Mouse (Mus musculus) kidney, embryonic 16.5 days (tissue): ENCODE data around the gene Grik4. TPM values are rescaled to one million over a fixed set of nuclear protein-coding genes. Genes with fewer than 3 reads are reported as not detected.

ENCODE experiments used
- ATAC-seq: fragments of 200-750 bp; cut with Nextera tagmentation; 2 replicates; pipeline ENCODE4 v1.8.0; 2017; ENCODE audit warnings: moderate TSS enrichment; ENCODE audit not compliant: low FRiP score, low TSS enrichment
- H3K27ac ChIP-seq: fragments of 300-500 bp; sonication (generic); 2 replicates; pipeline ENCODE4 v1.5.1; 2014; ENCODE audit warnings: low read length
- H3K27me3 ChIP-seq: fragments of 300-500 bp; sonication (generic); 2 replicates; pipeline ENCODE4 v1.6.1; 2014; ENCODE audit warnings: low read length, control low read depth, mixed read lengths; ENCODE audit not compliant: insufficient read depth
- H3K36me3 ChIP-seq: fragments of 300-500 bp; sonication (generic); 2 replicates; pipeline ENCODE4 v1.6.1; 2014; ENCODE audit warnings: low read length, control low read depth, mixed read lengths; ENCODE audit not compliant: insufficient read depth
- H3K4me1 ChIP-seq: fragments of 300-500 bp; sonication (generic); 2 replicates; pipeline ENCODE4 v1.6.1; 2014; ENCODE audit warnings: low read length, control low read depth, mixed read lengths; ENCODE audit not compliant: insufficient read depth
- H3K4me2 ChIP-seq: fragments of 300-500 bp; sonication (generic); replicated peaks from 2 replicates; pipeline ENCODE4 v1.6.1; 2014; ENCODE audit warnings: low read depth, low read length
- H3K4me3 ChIP-seq: fragments of 300-500 bp; sonication (generic); 2 replicates; pipeline ENCODE4 v1.5.1; 2014; ENCODE audit warnings: mild to moderate bottlenecking, low read length
- H3K9ac ChIP-seq: fragments of 300-500 bp; sonication (generic); replicated peaks from 2 replicates; pipeline ENCODE4 v1.6.1; 2014; ENCODE audit warnings: low read length
- H3K9me3 ChIP-seq: fragments of 300-500 bp; sonication (generic); 2 replicates; pipeline ENCODE4 v1.6.1; 2016; ENCODE audit warnings: low read length, control low read depth
- WGBS: fragments of 180-500 bp; shearing (Covaris S2); extraction: QIAGEN DNeasy Blood & Tissue Kit; methylation state at CpG from one replicate; pipeline ENCODE4 v1.1.7; 2014; 5-methylcytosine and 5-hydroxymethylcytosine counted together
- polyA plus RNA-seq: library from polyadenylated mRNA; unstranded; fragments of >200 nt; fragmentation: Nextera tagmentation; extraction: Ambion mirVana; gene quantifications from 2 replicates; pipeline ENCODE4 v1.2.1, GENCODE M21; 2015

Gene Grik4
- polyA plus RNA-seq, 1 experiment from 2014 or later: 3.3 TPM

DNA sequence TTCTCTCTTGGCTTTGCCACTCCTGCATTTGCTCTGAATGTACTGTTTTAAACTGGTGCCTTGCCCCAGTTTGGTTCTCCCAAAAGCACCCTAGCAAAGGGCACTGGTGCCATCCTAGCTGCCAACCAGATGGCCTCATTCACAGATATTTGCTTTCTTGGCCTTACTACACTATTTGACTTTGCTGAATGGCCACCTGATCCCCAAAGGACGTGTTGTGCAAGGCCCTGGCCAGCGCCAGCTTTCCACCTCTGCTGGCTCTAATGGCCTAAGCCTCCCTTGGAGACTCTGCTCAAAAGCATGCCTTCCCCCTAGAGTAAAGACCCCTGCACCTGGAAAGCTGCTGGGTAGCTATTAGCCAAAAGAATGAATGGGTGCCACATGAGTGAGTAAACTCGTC lies 194.1 kb downstream of the Grik4 start:
- ATAC-seq: no peak
- Histone ChIP-seq H3K4me3 (no peak overlapping the region), H3K27me3 (no peaks in the 10 kb centered on the region), H3K4me1 (peaks cover 7% of the 10 kb centered on the region; the same call in 1 of the 2 replicates), H3K9me3 (no peaks in the 10 kb centered on the region), H3K9ac (no peak overlapping the region), H3K4me2 (no peak overlapping the region), H3K36me3 (no peaks in the 10 kb centered on the region), H3K27ac (no peak overlapping the region)
- WGBS: 79% methylated on average over 3 of the region's 3 CpGs

DNA sequence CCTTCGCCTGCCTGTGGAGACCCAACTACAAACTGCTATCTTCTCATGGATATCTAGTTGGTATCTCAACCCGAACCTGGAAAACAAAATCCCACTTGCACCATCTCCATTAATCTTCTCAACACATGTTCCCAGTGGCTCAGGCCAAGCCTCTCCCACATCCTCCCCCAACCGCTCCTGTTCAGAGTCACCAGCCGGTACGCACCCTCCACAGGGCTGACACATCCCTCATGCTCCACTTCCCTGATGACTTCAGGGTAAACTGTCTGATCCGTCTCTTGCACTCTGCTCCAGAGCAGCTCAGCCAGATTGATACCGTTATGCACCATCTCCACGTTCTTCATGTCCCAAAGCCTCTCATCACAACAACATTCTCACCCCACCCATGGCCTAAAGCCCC lies 198.3 kb downstream of the Grik4 start:
- H3K9me3 ChIP-seq: no peaks in the 10 kb centered on the region
- H3K4me2 ChIP-seq: no peak overlapping the region
- WGBS: 29% methylated on average over 8 of the region's 8 CpGs
- 0 out of 2 replicates have a peak, but pooled peaks cover 5% of the 10 kb centered on the region for H3K4me1 ChIP-seq
- peak; percentile 65; the same call in 1 of the 2 replicates for ATAC-seq
- H3K27ac ChIP-seq: no peak overlapping the region
- H3K36me3 ChIP-seq: no peaks in the 10 kb centered on the region
- no peak overlapping the region for H3K9ac ChIP-seq
- no peaks in the 10 kb centered on the region for H3K27me3 ChIP-seq
- H3K4me3 ChIP-seq: no peak overlapping the region

DNA sequence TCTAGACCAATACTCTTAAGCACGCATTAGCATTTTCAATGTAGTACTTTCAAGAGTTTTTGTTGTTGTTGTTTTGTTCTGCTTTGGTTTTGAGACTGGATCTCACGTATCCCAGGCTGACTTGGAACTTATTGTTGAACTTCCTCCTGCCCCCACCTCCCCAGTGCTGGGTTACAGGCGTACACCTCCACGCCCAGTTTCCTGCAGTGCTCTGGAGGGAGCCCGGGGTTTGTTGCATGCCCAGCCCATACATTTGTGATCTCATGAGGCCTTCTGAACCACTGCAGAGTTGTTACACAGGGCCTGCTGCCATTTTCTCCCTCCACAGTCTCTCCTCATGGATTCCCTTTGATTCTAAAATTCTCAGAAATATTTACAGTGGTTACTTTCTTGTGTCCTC lies 201.9 kb downstream of the Grik4 start:
- Histone ChIP-seq H3K36me3 (no peaks in the 10 kb centered on the region), H3K4me1 (0 out of 2 replicates have a peak, but pooled peaks cover 5% of the 10 kb centered on the region), H3K9ac (no peak overlapping the region), H3K27me3 (no peaks in the 10 kb centered on the region), H3K4me2 (no peak overlapping the region), H3K27ac (no peak overlapping the region), H3K9me3 (no peaks in the 10 kb centered on the region), H3K4me3 (no peak overlapping the region)
- 51% methylated on average over 5 of the region's 5 CpGs for WGBS
- no peak for ATAC-seq

DNA sequence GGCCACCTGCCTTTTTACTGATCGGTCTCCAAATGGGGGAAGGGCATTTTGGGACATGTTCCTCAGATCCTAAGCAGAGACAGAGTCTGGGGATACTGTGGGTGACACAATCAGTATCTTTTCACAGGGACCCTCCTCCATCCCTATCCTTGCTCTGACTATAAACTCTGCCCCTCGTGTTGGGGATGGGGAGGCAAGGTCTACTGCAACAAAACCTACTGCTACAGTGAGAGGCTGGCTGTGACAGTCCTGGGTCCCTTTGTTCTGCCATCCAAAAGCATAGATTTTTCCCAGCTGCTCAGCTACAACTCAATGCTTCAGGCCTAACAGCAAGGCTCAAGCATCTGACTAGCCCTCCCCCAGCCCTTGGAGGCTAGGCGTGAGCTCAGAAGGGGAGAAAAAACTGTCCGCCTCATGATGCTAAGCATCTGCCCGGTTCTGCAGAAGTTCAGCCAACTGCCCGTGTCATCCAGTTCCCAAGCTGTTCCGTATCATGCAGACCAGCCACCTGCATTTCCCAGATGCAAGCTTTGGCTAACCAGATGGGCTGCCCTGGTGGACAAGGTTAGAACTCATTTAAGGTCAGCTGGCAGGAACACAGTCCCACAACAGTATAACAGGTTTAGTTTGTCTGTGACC lies 207.5 kb downstream of the Grik4 start:
- H3K4me2 ChIP-seq: no peak overlapping the region
- 35% methylated on average over 7 of the region's 7 CpGs for WGBS

DNA sequence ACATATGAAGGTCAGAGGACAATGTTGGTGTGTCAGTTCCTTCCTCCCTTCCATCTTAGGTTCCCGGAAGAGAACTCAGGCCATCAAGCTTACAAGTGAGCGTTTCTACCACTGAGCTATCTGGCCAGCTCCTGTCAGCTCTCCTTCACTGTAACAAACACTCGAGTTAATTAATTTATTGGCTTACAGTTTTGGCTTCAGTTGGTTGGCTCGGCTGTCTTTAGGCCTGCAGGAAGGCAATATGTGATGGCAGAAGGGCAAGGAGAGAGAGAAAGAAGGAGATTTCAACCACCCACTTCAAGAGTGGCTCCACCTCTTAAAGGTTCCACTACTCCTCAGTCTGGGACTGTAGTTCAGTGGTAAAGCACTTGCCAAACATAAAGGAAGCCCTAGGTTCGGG lies 209.2 kb downstream of the Grik4 start:
- H3K9me3 ChIP-seq: no peaks in the 10 kb centered on the region
- H3K36me3 ChIP-seq: no peaks in the 10 kb centered on the region
- no peak overlapping the region for H3K4me2 ChIP-seq
- 62% methylated on average over 5 of the region's 5 CpGs for WGBS
- no peak overlapping the region for H3K27ac ChIP-seq
- no peaks in the 10 kb centered on the region for H3K27me3 ChIP-seq
- peaks cover 32% of the 10 kb centered on the region for H3K4me1 ChIP-seq
- no peak for ATAC-seq
- no peak overlapping the region for H3K9ac ChIP-seq
- no peak overlapping the region for H3K4me3 ChIP-seq

More for the DNA sequence above, 207.5 kb downstream of the Grik4 start:
- Histone ChIP-seq H3K27ac (peak overlapping the region; percentile 1; the same call in 1 of the 2 replicates), H3K4me1 (peaks cover 16% of the 10 kb centered on the region), H3K9me3 (no peaks in the 10 kb centered on the region), H3K27me3 (no peaks in the 10 kb centered on the region), H3K36me3 (no peaks in the 10 kb centered on the region), H3K4me3 (no peak overlapping the region), H3K9ac (no peak overlapping the region)
- peak; percentile 68 for ATAC-seq

DNA sequence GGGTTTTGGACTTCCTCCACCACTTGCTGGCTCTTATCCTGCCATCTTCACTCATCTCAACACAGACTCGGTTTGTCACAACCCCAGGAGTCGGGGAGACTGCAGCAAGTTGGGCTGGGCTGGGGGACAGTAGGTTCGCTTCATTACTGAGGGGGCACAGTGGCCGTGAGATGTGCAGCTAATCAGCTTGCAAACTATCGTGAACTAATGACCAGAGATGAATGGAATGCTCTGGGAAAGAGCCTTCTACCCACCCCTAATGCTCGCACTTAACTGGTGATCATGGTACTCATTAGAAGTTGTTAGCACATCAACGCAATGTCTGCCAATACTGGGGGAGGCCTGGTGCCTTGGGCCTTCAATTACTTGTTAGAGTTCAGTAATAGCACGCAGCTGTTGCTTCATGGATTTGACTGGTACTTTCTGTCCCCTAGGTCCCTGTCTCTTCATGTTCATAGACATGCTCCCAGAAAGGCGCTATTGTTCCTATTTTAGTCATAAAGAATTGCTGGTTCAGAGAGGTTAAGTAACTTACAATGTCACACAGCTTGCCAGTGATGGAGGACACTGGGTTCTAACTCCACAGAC lies 211.5 kb downstream of the Grik4 start:
- peaks cover 41% of the 10 kb centered on the region for H3K4me1 ChIP-seq
- WGBS: 77% methylated on average over 9 of the region's 9 CpGs

DNA sequence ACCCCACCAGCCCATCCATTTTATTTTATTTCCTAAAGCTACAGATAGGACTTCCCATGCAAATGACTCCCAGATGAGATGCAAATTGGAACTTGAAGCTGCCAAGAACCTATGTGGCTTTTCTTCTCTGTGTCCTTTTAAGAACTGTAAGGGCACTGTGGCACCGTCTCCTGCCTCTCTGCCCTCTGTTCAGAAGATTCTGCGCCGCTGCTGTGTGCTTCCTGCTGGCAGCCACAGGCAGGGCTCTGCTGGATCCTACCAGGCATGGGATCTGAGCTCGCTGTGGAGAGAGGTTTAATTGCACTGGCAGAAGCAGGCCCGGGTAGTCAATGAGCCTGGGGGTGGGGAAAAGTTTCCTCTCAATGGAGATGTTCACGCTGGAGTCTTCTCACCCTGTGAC lies 215.8 kb downstream of the Grik4 start:
- no peak for ATAC-seq
- H3K27ac ChIP-seq: no peak overlapping the region; the same call in 1 of the 2 replicates
- H3K36me3 ChIP-seq: no peaks in the 10 kb centered on the region
- WGBS: 44% methylated on average over 6 of the region's 6 CpGs
- no peak overlapping the region for H3K4me2 ChIP-seq
- no peak overlapping the region for H3K9ac ChIP-seq
- H3K4me3 ChIP-seq: no peak overlapping the region
- H3K9me3 ChIP-seq: no peaks in the 10 kb centered on the region
- H3K27me3 ChIP-seq: no peaks in the 10 kb centered on the region
- H3K4me1 ChIP-seq: peaks cover 49% of the 10 kb centered on the region

More for the DNA sequence above, 211.5 kb downstream of the Grik4 start:
- Histone ChIP-seq H3K9me3 (no peaks in the 10 kb centered on the region), H3K36me3 (no peaks in the 10 kb centered on the region), H3K4me2 (no peak overlapping the region), H3K27ac (no peak overlapping the region), H3K9ac (no peak overlapping the region), H3K27me3 (no peaks in the 10 kb centered on the region), H3K4me3 (no peak overlapping the region)
- no peak for ATAC-seq

DNA sequence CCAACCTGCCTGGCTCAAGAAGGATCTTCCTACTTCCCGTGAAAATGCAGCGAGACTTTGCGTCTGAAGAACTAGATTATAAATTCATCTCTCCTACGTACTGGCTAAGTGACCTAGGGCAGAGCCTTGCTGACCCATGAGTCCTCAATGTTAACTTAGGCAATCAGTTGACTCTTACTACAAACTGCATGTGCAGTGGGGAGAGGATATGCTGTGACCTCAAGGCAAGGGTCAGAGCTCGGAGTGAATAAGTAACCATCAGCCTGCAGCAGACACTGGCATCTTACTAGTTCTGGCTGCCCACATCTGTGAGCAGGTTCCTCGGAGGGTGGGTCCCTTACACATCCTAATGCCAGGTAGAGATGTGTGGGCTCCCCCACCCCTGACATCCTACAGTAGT lies 216.6 kb downstream of the Grik4 start:
- peaks cover 57% of the 10 kb centered on the region for H3K4me1 ChIP-seq
- no peaks in the 10 kb centered on the region for H3K9me3 ChIP-seq
- H3K9ac ChIP-seq: no peak overlapping the region
- no peak overlapping the region for H3K4me3 ChIP-seq
- peak overlapping the region; percentile 39; the same call in 1 of the 2 replicates for H3K27ac ChIP-seq
- H3K4me2 ChIP-seq: no peak overlapping the region
- H3K27me3 ChIP-seq: no peaks in the 10 kb centered on the region
- ATAC-seq: no peak
- WGBS: 55% methylated on average over 6 of the region's 6 CpGs
- H3K36me3 ChIP-seq: no peaks in the 10 kb centered on the region

DNA sequence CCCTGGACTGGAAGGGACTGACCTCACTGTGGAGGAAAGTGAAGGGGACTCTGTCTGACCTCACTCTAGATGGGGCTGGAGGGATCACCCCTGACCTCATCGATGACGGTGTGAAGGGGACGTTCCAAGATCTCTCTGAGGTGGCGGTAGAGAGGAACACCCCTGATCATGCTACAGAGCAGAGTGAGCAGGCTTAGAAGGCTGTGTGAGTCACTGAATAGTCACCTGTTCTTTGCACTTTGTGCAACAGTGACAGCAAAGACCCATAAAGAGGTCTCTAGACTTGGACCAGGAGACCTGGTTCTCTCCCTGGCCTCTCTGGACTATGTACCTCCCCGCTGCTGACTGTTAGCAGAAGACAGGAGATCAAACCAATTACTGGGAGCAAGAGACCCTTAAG lies 217.1 kb downstream of the Grik4 start:
- no peaks in the 10 kb centered on the region for H3K27me3 ChIP-seq
- no peak overlapping the region for H3K4me2 ChIP-seq
- H3K36me3 ChIP-seq: no peaks in the 10 kb centered on the region
- H3K9ac ChIP-seq: no peak overlapping the region
- ATAC-seq: no peak
- H3K9me3 ChIP-seq: no peaks in the 10 kb centered on the region
- peaks cover 60% of the 10 kb centered on the region for H3K4me1 ChIP-seq
- H3K4me3 ChIP-seq: no peak overlapping the region
- WGBS: 65% methylated on average over 5 of the region's 5 CpGs
- peak overlapping the region; percentile 39; the same call in 1 of the 2 replicates for H3K27ac ChIP-seq

DNA sequence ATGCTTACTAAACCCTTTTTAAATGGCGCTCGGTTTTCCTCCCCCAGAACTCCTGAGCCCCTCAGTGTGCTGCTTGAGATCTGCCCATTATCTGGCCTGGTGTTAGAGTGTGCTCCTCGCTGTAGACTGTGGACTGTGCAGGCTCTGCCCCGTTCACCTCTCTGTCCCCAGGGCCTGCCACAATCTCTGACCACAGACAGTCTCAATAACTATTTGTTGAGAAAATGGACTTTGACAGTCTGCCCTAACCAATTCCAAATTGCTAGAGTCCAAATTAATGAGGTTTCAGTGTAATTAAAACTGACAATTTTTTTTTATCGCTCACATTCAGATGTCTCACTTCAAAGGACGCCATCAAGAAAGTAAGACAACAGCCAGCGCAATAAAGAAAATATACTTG lies 220.2 kb downstream of the Grik4 start:
- Histone ChIP-seq H3K27ac (peak overlapping the region; percentile 88), H3K4me1 (peaks cover 59% of the 10 kb centered on the region), H3K9me3 (no peaks in the 10 kb centered on the region), H3K9ac (no peak overlapping the region), H3K27me3 (no peaks in the 10 kb centered on the region), H3K4me2 (no peak overlapping the region), H3K36me3 (no peaks in the 10 kb centered on the region), H3K4me3 (no peak overlapping the region)
- no peak for ATAC-seq
- 52% methylated on average over 7 of the region's 7 CpGs for WGBS
